Mouse (Mus musculus) lung, postnatal 0 days (tissue): Measurements from ENCODE around the gene Gpha2. TPM values are rescaled to one million over a fixed set of nuclear protein-coding genes. Genes with fewer than 3 reads are reported as not detected.

Experiments
- ATAC-seq: fragments of 200-750 bp; cut with Nextera tagmentation; 2 replicates; pipeline ENCODE4 v1.8.0; 2017; ENCODE audit warnings: moderate library complexity
- DNase-seq: peaks from one replicate; pipeline ENCODE4 v3.0.0-alpha.2; 2016; ENCODE audit warnings: low spot score
- H3K27ac ChIP-seq: fragments of 300-500 bp; sonication (generic); 2 replicates; pipeline ENCODE4 v1.5.1; 2014; ENCODE audit warnings: antibody characterized with exemption, mild to moderate bottlenecking, low read length, mixed read lengths
- H3K27me3 ChIP-seq: fragments of 300-500 bp; sonication (generic); replicated peaks from 2 replicates; pipeline ENCODE4 v1.6.1; 2014; ENCODE audit warnings: low read length, mixed read lengths; ENCODE audit not compliant: insufficient read depth
- H3K36me3 ChIP-seq: fragments of 300-500 bp; sonication (generic); 2 replicates; pipeline ENCODE4 v1.6.1; 2014; ENCODE audit warnings: low read length, mixed read lengths; ENCODE audit not compliant: insufficient read depth
- H3K4me1 ChIP-seq: fragments of 300-500 bp; sonication (generic); 2 replicates; pipeline ENCODE4 v1.6.1; 2014; ENCODE audit warnings: antibody characterized with exemption, low read depth, low read length, mixed read lengths; ENCODE audit not compliant: insufficient read depth
- H3K4me2 ChIP-seq: fragments of 300-500 bp; sonication (generic); replicated peaks from 2 replicates; pipeline ENCODE4 v1.6.1; 2014; ENCODE audit warnings: low read depth, mild to moderate bottlenecking, low read length, moderate library complexity, mixed read lengths
- H3K4me3 ChIP-seq: fragments of 300-500 bp; sonication (generic); 2 replicates; pipeline ENCODE4 v1.5.1; 2014; ENCODE audit warnings: low read depth, low read length
- H3K9ac ChIP-seq: fragments of 300-500 bp; sonication (generic); replicated peaks from 2 replicates; pipeline ENCODE4 v1.6.1; 2014; ENCODE audit warnings: low read depth, mild to moderate bottlenecking
- H3K9me3 ChIP-seq: fragments of 300-500 bp; sonication (generic); 2 replicates; pipeline ENCODE4 v1.6.1; 2016; ENCODE audit warnings: low read length, mixed read lengths
- CTCF ChIP-seq: IDR thresholded peaks from 2 replicates; pipeline ENCODE4 v1.5.1; 2016; ENCODE audit warnings: antibody characterized with exemption, mild to moderate bottlenecking
- EP300 ChIP-seq: IDR thresholded peaks from 2 replicates; pipeline ENCODE4 v1.6.1; 2016; ENCODE audit warnings: antibody characterized with exemption, mild to moderate bottlenecking, control low read depth
- WGBS: fragments of 180-500 bp; shearing (Covaris S2); extraction: QIAGEN DNeasy Blood & Tissue Kit; methylation state at CpG from one replicate; pipeline ENCODE4 v1.1.7; 2014; 5-methylcytosine and 5-hydroxymethylcytosine counted together
- polyA plus RNA-seq: library from polyadenylated mRNA; unstranded; fragments of >200 nt; fragmentation: Nextera tagmentation; extraction: Ambion mirVana; gene quantifications from 2 replicates; pipeline ENCODE4 v1.2.1, GENCODE M21; 2015

Gene Gpha2
- polyA plus RNA-seq, 1 experiment from 2014 or later: 0.55 TPM

GRCm38 (mm10) chr19:6270661-6271060 is 44.5 kb downstream of the Gpha2 start:
- Histone ChIP-seq H3K4me1 (peaks cover 4% of the 10 kb centered on the region; the same call in 1 of the 2 replicates), H3K36me3 (no peaks in the 10 kb centered on the region), H3K4me3 (no peak overlapping the region), H3K27me3 (no peaks in the 10 kb centered on the region), H3K9me3 (no peaks in the 10 kb centered on the region), H3K4me2 (no peak overlapping the region), H3K27ac (no peak overlapping the region), H3K9ac (no peak overlapping the region)
- TF ChIP-seq EP300 (no peak), CTCF (no peak)
- ATAC-seq: no peak
- 65% methylated on average over 9 of the region's 9 CpGs for WGBS
- DNase-seq: no peak

GRCm38 (mm10) chr19:6271206-6271605 is 45.0 kb downstream of the Gpha2 start:
- DNase-seq: no peak
- no peaks in the 10 kb centered on the region for H3K27me3 ChIP-seq
- no peak overlapping the region for H3K4me2 ChIP-seq
- no peak overlapping the region for H3K4me3 ChIP-seq
- no peak overlapping the region for H3K9ac ChIP-seq
- no peak overlapping the region for H3K27ac ChIP-seq
- peaks cover 9% of the 10 kb centered on the region; the same call in 1 of the 2 replicates for H3K4me1 ChIP-seq
- TF ChIP-seq EP300 (no peak), CTCF (no peak)
- no peak for ATAC-seq
- H3K36me3 ChIP-seq: no peaks in the 10 kb centered on the region
- 38% methylated on average over 8 of the region's 8 CpGs for WGBS
- no peaks in the 10 kb centered on the region for H3K9me3 ChIP-seq

- H3K9ac ChIP-seq: no peak overlapping the region
- no peak overlapping the region for H3K4me3 ChIP-seq
- H3K9me3 ChIP-seq: no peaks in the 10 kb centered on the region
- no peak for TF ChIP-seq EP300
- TF ChIP-seq CTCF: no peak
- H3K27me3 ChIP-seq: no peaks in the 10 kb centered on the region
- ATAC-seq (no peak), DNase-seq (no peak)
- H3K4me1 ChIP-seq: peaks cover 10% of the 10 kb centered on the region; the same call in 1 of the 2 replicates
- no peak overlapping the region for H3K27ac ChIP-seq
- 57% methylated on average over 7 of the region's 7 CpGs for WGBS
- no peaks in the 10 kb centered on the region for H3K36me3 ChIP-seq
- H3K4me2 ChIP-seq: no peak overlapping the region
Observed at GRCm38 (mm10) chr19:6272053-6272452, 45.9 kb downstream of the Gpha2 start.

GRCm38 (mm10) chr19:6272738-6273137 is 46.6 kb downstream of the Gpha2 start:
- no peak for ATAC-seq
- no peaks in the 10 kb centered on the region for H3K36me3 ChIP-seq
- peak; percentile 52 for DNase-seq
- 57% methylated on average over 4 of the region's 4 CpGs for WGBS
- no peak overlapping the region for H3K9ac ChIP-seq
- no peak overlapping the region for H3K27ac ChIP-seq
- no peak overlapping the region for H3K4me3 ChIP-seq
- no peaks in the 10 kb centered on the region for H3K9me3 ChIP-seq
- TF ChIP-seq CTCF (no peak), EP300 (no peak)
- peaks cover 10% of the 10 kb centered on the region; the same call in 1 of the 2 replicates for H3K4me1 ChIP-seq
- H3K4me2 ChIP-seq: no peak overlapping the region
- no peaks in the 10 kb centered on the region for H3K27me3 ChIP-seq

GRCm38 (mm10) chr19:6273592-6273991 is 47.4 kb downstream of the Gpha2 start:
- Histone ChIP-seq H3K36me3 (no peaks in the 10 kb centered on the region), H3K27me3 (no peaks in the 10 kb centered on the region), H3K4me1 (peaks cover 12% of the 10 kb centered on the region; the same call in 1 of the 2 replicates), H3K27ac (no peak overlapping the region), H3K4me2 (no peak overlapping the region), H3K9me3 (no peaks in the 10 kb centered on the region), H3K9ac (no peak overlapping the region), H3K4me3 (no peak overlapping the region)
- TF ChIP-seq EP300: no peak
- no peak for ATAC-seq
- 65% methylated on average over 4 of the region's 4 CpGs for WGBS
- no peak for DNase-seq

GRCm38 (mm10) chr19:6273998-6274608 is 47.9 kb downstream of the Gpha2 start:
- no peaks in the 10 kb centered on the region for H3K36me3 ChIP-seq
- no peak overlapping the region for H3K4me3 ChIP-seq
- 0 out of 2 replicates have a peak overlapping the region, but pooled peaks have one; percentile 14 for H3K27ac ChIP-seq
- no peak for TF ChIP-seq EP300
- no peak for TF ChIP-seq CTCF
- 87% methylated on average over 13 of the region's 13 CpGs for WGBS
- H3K9me3 ChIP-seq: no peaks in the 10 kb centered on the region
- H3K4me1 ChIP-seq: peaks cover 17% of the 10 kb centered on the region; the same call in 1 of the 2 replicates
- H3K4me2 ChIP-seq: no peak overlapping the region
- H3K27me3 ChIP-seq: no peaks in the 10 kb centered on the region
- H3K9ac ChIP-seq: no peak overlapping the region
- DNase-seq (no peak), ATAC-seq (no peak)
